Mouse (Mus musculus) urinary bladder, postnatal 25 days (tissue): ENCODE measurements around the gene Dock4.

Experiments
- DNase-seq: peaks from one replicate; pipeline ENCODE4 v3.0.0; 2022; ENCODE audit warnings: low spot score

Gene Dock4

DNA sequence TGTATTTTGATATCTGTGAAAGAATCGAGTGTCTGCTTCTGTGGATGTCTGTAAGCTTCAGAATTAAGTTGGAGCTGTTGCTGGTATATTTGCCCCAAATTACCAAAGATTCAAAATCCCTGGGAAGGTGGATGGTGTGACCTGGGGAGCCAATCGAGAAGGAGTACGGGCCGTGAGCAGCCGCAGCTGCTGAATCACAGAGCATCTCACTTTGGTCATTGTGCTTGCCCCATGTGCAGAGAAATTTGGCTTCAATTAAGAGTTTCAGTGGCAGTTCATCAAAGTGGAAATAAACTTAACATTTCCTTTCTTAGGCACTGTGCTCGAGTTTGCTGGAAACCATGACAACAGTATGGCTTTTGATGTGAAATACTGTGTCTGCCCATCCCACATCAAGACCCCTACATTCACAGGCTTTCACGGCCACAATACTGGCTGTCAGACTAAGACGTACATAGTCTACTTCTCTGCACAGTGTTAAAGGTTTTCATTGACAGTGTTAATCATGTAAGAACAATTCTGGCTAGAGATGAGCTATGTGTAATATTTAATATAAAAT, 321.6 kb downstream of the Dock4 start:
- DNase-seq = no peak

DNA sequence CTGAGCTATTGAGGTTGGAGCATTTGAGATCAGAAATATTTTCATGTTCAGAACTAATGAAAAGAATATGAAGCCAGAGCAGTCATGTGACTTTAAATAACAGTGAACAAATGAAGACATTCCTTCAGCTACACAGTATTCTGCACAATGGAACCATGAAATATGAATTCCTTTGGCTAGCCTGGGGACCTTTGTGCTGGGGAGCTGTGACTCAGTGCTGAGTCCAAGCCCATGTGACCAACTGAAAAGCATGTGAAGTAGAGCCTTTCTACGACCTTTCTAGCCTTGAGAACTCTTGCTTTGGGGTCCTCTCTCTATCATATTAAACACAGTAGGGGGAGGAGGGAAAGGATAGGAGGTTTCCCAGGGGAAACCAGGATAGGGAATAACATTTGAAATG, 327.3 kb downstream of the Dock4 start:
- DNase-seq = no peak

DNA sequence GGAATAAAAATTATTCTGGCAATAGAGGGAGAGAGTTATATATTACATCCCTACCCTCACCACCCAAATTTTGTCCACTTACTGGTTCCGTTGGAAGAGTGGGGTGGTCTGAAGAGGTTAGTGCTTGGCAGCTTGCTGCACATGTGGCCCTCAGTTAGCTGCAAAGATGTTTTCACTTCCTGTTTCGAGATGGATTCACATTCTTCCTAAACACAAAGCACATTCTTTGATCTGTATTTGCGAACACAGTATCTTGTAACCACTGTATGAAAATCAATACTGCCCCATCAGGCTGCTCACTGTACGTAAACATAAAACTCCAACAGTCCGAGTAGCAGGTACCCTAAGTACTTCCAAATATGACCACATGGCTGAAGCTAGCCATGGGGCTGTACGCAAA, 335.8 kb downstream of the Dock4 start:
- DNase-seq = no peak

DNA sequence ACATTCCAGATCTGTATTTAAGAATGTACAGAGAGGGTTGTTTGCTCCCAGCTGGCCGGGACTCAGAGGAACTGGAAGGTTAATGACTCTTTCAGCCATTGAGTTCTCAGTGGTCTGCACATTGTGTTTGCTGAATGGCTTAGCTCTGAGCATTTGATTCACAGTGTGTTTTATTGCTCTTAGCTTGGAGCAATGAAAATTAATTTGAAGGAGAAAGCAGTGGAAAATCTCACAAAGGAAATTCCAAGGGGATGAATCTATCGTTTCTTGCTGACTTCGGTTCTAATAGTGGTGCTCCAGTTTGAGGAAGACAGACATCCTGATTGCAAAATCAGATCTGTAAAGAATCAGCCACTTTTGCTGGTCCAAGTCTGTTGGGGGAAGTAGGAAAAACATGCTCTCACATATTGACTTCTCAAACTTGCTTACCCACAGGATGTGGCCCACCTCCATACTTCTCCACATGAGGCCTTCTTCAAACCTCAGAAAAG, 342.9 kb downstream of the Dock4 start:
- DNase-seq = no peak

DNA sequence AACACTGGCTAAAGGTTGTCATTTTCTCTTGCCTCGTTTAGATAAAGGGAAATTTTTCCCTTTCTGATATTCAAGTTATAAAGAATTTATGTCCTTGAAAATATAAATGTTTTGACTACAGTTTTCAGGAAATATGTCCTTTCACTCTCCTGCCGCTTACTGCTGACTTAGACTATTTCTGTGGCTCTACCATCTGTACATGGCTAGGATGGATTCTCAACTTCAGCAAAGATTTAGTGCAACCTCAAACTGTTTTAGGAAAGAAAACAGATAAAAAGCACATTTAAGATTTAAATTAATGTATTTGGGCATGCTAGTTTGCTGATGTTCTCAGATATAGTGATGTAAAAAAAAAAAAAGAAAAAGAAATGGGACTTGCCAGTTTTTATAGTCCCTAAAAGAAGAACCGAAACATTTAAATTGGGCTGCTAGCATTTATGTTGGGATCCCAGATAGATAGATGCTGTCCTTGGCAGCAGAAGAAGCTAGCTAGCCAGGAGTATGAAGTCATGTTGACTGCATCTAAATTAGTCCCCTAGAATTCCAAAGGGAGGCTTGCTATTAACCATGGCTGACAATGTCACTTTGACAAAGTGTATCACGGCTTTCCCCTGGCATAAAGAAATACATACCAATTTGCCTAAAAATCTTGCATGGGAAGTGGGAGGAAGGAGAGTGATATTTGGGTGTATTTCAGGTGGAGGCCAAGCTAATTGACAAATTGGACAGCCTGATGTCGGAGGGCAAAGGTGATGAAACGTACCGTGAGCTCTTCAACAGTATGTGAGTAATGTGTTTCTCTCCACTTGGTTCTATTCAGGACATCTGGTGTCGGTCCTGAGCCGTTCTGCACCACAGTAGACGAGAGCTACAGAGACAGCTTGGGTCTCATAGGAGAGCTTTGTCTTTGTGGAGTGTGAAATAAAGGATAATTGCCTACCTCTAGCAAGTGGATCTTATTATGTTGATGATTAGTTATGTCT, 343.9 kb downstream of the Dock4 start:
- DNase-seq = no peak

DNA sequence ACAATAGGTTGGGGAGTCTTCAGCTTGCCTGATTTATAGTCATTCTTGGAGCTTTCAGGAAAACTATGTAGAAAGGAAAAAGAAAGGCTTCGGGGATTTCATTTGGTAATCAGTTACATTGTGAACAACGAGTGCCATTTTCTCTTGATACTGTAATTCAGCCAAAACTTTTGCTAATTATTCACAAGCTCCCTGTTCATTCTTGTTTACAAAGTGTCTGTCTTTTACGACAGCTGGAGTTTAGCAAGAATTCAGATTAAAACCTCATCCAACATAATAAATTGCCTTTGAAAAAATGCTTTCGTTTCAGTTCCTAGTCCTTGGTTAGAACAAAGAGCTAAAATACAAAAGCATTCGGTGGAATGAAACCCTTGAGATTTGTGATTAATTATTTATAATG, 345.5 kb downstream of the Dock4 start:
- no peak for DNase-seq

DNA sequence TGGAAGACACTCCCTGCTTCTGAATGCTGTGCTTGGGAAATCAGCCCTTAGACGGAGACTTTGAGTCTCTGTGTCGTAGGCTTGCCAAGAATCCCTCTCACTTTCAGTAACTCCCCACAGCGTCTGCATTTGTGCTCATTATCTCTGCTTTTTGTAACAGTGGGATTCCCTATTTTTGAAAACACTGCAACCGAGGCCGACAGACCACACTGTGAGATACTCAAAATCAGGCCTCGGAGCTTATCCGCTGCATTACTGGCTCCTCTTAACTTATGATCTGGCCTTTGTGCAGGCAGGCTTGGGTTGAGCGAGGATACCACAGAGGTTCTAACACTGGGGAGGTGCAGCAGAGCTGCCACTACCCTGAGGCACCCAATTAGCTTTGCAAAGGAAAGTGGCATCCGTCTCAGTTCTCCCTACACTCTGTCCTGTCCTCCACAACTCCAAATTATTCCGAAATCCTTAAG, 346.5 kb downstream of the Dock4 start:
- no peak for DNase-seq

DNA sequence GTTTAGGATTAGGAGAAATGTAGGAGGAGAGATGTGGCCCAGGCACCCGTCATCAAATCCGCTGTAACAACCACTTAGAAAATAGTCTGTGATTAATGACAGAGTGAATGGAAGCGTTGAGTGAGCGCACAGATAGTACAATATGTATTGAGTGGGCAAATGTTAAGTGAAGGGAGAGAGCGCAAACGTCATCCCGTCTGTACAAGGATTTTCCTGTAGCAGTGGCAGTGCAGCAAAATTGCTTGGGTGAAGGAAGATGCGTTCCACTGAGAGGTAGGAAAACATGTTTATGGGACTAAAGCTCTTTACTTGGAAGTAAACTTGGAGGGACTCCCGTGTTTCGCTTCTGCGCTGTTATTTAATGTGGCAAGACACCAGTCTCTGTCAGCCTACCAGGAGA, 348.3 kb downstream of the Dock4 start:
- no peak for DNase-seq

DNA sequence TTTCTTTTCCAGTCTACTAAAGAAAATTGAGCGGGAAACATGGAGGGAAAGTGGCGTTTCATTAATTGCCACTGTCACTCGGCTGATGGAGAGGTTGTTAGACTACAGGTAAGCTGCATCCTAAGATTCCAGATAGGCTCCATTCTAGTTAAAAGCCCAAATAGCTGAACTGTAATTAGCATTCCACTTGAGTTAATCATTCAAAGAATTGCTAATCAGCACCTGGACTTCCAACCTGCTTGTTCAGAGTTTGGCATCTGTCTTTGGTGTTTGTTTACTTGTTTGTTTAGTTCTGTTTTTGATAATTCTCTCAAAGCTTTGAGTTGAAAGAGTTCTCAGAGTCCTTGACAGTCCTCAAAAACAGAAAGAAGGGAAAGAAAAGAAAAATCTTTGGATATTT, 349.0 kb downstream of the Dock4 start:
- DNase-seq = no peak

DNA sequence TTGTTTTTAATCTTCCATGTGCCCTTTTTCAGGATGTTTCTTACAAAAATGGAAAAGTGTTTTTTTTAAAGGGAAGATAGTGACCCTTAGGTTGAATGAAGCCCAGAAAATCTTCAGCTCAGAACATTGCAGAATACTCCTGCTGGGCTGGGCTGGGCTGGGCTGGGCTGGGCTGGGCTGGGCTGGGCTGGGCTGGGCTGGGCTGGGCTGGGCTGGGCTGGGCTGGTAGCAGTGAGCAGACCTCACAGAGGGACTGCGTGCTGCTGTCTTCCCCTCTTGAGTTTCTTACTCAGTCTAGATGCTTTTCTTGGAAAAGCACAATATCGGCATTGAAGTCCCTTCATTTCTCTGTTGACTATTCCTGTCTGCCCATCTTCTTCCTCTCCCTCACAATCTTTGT, 350.0 kb downstream of the Dock4 start:
- DNase-seq = no peak

DNA sequence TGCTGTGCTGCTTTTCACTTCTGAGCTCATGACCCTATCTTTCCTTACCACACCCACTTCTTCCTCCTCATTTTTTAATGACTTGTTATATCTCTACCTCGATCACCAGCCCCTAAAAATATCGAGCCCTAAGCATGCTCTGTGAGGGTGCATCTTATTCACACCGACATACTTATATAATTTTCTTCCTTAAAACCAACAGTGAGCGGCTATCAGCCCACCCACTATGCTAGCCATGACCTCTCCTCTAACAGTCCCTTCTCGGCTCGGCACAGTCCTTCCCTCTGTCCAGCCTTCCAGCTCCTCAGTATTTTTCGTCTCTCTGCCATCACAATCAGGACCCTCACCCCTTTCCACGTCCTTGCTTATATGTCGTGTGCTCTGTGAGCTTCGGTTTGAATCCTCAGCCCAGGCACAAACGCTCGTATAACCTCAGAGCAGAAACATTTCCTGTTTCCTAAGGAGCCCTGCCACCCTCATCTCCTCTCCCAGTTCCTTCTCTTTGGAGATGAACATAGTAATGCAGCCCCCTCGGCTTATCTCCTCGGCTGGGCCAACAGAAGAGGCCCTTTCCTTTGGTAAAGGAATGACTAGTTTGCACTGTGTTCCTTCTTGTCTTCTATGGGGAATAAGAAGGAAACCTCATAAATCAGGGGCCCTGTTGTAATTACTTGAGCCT, 351.2 kb downstream of the Dock4 start:
- no peak for DNase-seq

DNA sequence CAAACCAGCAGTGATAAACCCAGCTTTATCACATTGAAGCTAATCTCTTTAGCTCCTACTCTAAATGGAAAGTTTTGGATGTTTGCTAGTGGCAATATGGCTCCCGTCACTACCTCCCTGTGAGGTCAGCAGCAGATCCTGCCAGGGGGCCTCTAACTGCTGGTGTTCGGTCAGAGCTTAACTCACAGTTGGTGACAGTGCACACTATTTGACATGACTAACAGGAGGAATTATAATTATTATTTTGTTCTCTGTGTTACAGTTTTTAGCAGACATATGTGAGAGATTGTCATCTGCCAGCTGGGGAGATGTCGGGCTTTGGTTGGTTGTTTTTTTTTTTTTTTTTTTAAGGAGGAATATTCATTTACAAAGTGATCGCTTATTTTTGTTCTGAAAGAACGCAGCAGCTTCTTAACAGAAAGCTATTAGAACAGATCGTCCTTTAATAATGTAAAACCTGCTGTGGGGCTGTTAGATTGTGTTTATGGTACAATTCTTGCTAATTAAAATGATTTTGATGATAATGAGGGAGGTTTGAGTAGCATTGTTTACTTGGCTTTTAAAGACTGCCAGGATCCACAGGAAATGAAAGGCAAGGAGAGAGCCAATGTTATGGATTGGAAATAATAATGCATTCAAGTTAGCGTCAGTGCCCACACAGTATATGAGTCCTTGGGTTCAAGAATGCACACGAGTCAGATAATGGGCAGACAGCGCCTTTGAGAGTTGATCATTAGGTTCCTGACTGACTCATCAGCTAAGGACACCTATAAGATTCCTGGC, 352.0 kb downstream of the Dock4 start:
- DNase-seq = no peak

DNA sequence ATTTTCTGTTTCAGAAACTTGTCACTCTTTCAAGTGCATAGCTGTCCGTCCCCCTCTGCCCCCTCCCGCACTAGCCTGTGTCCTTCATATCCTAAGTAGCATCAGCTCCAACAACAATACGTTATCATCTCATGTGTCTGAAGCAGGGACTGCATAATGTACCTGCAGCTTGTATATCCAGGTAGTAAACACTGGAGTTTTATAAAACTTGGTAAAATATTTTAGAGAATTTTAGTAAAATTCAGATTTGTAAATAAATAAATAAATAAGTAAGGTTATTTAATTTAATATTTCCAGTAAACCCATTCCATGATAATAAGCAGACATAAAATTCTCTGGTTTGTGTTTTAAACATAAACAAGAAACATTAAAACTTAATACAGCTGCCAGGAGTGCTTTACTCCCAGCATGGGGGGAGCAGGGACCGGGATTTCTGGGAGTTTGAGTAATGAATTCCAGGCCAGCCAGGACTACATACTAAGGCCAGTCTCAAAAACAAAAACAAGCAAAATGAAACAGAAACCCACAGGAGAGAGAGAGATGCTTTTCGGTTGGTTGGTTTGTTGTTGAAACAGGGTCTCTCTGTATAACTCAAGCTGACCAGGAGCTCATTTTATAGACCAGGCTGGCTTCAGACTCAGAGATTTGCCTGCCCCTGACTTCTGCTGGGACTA, 352.7 kb downstream of the Dock4 start:
- no peak for DNase-seq

DNA sequence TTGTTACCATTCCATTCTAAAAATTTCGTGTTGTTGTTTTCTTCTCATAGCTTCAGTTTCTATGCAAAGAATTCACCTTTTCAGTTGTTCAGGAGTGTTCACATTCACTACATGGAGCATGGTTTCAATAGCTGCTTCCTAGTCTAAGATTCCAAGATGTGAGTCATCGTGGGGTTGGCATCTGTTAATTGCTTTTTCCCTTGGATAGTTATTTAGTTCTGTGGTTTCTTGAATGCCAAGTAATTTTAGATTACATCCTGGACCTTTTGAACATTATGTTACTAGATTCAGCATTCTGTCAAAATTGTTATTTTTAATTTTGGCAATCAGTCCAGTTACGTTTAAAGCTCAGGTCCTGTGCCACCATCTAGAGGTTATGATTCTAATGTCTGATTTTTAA, 355.7 kb downstream of the Dock4 start:
- no peak for DNase-seq

DNA sequence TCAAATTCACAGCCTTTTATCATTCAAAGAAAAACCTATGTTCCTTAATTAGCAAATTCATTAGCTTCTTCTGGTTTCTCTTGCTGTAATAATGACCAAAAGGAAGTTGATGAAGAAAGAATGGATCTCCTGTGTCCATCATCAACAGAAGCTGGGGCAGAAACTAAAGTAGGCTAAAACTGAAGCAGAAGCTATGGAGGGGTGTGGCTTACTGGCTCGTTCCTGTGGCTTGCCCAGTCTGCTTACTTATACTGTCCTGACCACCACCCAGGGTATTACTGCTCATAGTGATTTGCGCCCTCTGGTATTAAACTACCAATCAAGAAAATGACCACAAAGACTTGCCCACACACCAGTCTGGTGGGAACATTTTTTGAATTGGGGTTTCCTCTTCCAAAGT, 359.5 kb downstream of the Dock4 start:
- no peak for DNase-seq

DNA sequence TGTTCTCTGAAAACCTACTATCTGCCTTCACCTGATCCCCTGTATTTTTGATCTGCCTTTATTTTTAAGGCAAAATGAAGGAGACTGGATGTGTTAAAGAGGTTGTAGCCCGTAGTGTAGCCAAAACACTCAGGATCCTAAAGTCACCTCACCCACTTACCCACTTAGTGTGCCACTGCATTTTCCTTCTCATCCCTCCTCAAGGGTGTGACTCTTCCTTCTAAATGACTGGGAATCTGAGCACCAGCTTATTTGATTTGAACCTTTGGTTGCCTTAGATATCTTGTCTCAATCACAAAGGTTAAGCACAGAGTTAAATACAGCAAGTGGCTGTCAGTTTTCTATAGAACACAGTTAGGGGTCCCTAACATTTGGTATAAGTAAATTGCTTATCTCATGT, 362.2 kb downstream of the Dock4 start:
- no peak for DNase-seq

DNA sequence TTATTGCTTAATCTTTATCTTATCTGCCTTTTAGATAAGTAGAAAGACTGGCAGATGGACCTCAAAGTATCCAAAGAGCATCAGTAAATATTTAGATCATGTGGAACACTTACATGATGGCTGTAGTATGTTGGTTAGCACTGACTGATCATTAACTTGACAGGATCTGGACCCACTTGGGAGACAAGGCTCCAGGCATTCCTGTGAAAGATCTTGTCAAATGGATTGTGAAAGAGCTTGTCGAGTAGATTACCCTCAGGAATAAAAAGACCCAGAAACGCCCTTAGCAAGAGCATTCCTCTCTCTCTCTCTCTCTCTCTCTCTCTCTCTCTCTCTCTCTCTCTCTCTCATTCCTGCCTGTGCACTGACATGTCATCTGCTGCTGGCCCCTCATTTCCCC, 367.7 kb downstream of the Dock4 start:
- no peak for DNase-seq

DNA sequence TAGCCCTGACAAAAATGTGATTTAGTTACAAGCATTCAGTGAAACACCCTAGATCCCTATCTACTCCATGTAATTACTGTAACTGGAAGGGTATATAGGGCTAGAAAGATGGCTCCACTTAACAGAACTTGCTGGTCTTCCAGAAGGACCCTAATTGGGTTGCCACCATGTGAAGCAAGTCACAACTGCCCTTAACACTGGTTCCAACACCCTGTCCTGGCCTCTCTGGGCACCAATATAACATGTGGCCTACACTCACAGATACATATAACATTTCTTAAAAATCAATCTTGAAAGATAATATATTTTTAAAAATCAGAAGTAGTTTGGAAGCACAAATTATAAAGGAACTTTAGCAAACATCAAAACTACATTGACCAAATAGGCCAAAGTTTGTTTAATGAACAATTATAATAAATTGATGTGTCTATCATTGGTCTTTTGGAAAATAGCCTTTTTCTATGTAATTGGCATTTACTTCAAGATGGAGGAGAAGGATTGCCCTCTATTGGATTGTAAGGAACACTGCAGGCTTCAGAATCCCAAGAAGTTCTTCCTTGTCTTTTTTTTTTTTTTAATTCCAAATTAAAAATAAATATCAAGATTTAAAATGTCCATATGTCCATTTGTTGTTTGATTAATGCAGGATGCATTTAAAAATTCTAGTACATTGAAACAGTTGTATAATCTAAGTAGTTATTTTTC, 369.1 kb downstream of the Dock4 start:
- no peak for DNase-seq

DNA sequence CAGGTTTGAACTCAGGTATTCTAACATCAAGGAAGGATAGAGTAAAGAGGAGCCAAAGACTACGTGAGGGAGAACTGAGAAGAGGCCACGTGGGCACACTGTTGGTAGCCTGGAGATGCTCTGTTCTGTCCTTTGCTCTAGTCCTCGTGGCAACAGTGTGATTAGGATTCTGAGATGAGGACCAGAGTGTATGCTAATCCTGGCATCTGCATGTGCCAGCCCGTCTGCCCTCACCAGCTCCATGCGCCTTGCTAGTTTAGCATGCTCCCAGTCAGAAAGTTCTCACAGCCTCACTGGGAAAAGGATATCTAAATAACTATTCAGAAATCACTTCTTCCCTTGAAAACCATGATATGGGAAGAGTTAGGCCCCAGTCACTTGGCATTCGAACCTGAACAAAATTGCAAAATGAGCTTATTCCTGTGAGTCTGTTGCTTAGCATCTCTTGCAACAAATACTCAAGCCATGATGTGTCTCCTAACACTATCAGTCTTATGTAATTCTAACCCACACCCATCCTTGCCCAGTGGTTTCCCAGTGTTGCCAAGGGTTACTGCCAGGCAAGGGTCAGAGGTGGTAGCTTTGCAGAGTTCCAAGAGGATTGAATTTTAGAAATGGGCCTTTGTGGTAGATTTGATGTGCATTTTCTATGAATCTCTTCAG, 372.4 kb downstream of the Dock4 start:
- no peak for DNase-seq

DNA sequence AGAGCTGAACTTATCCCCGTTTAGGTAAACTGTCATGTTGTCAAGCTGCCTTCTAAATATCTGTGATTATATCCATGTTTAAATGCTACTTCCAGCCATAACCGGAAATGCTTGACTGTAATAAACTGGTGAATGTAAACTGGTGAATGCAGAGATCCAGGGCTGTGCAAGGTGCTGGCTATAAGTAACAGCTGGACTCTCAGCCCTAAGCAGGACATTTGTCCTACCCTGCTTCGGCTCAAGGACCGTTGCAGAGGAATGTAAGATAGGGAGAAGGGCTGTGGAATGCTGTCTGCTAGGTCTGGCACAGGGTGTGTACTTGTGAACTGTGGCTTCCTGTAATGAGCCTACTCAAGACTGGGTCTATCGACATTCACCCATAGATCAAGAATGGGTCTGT, 377.9 kb downstream of the Dock4 start:
- no peak for DNase-seq
